Mouse (Mus musculus): ENCODE measurements around the gene Atpaf1. TPM values are rescaled to one million over a fixed set of nuclear protein-coding genes. Genes with fewer than 3 reads are reported as not detected.

Atpaf1 gene
- polyA plus RNA-seq, 1 experiment = 35.7 TPM

DNA sequence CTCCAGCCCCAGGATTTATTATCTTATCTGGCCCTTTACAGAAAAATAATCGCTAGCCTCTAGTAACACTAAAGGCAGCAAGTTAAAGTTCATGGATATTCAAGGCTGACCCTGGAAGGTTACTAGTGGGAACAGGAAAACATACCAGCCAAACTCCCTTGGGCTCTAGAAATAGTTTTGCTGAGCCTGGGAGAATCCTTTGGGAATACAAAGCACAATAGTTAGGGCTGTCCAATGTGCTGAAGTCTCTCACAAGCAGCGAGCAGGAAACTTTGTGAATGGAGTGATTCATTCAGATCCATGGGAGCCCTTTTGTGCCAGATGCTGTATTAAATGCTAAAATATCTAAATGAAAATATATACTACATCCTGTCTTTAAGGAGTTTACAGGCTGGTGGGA is 62.0 kb downstream of the Atpaf1 start:
- Histone ChIP-seq H3K27me3 (ENCODE audit: control insufficient read depth, insufficient read depth, low read length, poor library complexity, severe bottlenecking) (no peaks in the 10 kb centered on the region), H3K4me3 (ENCODE audit: low read depth, low read length) (no peak overlapping the region), H3K4me1 (ENCODE audit: control insufficient read depth, insufficient read depth, low read length) (no peaks in the 10 kb centered on the region), H3K27ac (ENCODE audit: insufficient read depth, low read length) (no peak overlapping the region), H3K36me3 (ENCODE audit: control insufficient read depth, insufficient read depth, low read length, poor library complexity, severe bottlenecking) (peaks cover 2% of the 10 kb centered on the region; the same call in 1 of the 2 replicates), H3K9me3 (replicated peaks; ENCODE audit: control insufficient read depth, insufficient read depth, low read length, poor library complexity, severe bottlenecking) (no peaks in the 10 kb centered on the region), H3K9ac (ENCODE audit: low read depth, poor library complexity, severe bottlenecking) (no peak overlapping the region)
- TF ChIP-seq EP300 (IDR thresholded peaks at IDR 0.05; ENCODE audit: insufficient read depth, low read depth, low read length) (no peak), POLR2A (IDR thresholded peaks at IDR 0.05; ENCODE audit: insufficient read depth, low read length) (no peak), CTCF (IDR thresholded peaks at IDR 0.05; ENCODE audit: low read depth, low read length) (no peak)

DNA sequence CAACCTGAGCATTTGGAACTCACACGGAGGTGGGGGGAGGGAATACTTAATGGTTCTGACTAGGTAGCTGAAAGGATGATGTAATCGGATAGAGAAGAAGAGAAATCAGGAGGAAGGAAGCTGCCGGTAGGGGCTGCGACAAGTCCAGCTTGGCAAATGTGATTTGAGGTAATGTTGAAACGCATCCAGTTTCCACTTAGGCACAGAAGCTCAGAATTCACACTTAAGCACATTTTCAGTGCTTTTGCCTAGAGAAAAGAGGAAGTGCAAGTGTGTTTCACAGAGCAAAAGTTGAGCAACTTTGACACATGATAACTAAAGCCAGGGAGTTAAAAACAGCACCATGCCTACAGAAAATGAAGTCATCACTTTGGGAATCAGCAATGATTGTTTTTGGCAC is 62.8 kb downstream of the Atpaf1 start:
- no peaks in the 10 kb centered on the region for H3K9me3 ChIP-seq (replicated peaks; ENCODE audit: control insufficient read depth, insufficient read depth, low read length, poor library complexity, severe bottlenecking)
- H3K4me3 ChIP-seq (ENCODE audit: low read depth, low read length) = no peak overlapping the region
- no peak overlapping the region for H3K9ac ChIP-seq (ENCODE audit: low read depth, poor library complexity, severe bottlenecking)
- TF ChIP-seq EP300 (IDR thresholded peaks at IDR 0.05; ENCODE audit: insufficient read depth, low read depth, low read length) = no peak
- TF ChIP-seq CTCF (IDR thresholded peaks at IDR 0.05; ENCODE audit: low read depth, low read length) = no peak
- TF ChIP-seq POLR2A (IDR thresholded peaks at IDR 0.05; ENCODE audit: insufficient read depth, low read length) = no peak
- no peaks in the 10 kb centered on the region for H3K4me1 ChIP-seq (ENCODE audit: control insufficient read depth, insufficient read depth, low read length)
- H3K27ac ChIP-seq (ENCODE audit: insufficient read depth, low read length) = no peak overlapping the region
- H3K36me3 ChIP-seq (ENCODE audit: control insufficient read depth, insufficient read depth, low read length, poor library complexity, severe bottlenecking) = peaks cover 2% of the 10 kb centered on the region; the same call in 1 of the 2 replicates
- no peaks in the 10 kb centered on the region for H3K27me3 ChIP-seq (ENCODE audit: control insufficient read depth, insufficient read depth, low read length, poor library complexity, severe bottlenecking)

GRCm38 (mm10) chr4:115848083-115848482 is 63.5 kb downstream of the Atpaf1 start:
- H3K36me3 ChIP-seq (ENCODE audit: control insufficient read depth, insufficient read depth, low read length, poor library complexity, severe bottlenecking) = peaks cover 2% of the 10 kb centered on the region; the same call in 1 of the 2 replicates

GRCm38 (mm10) chr4:115848990-115849677 is 64.5 kb downstream of the Atpaf1 start:
- Histone ChIP-seq H3K27me3 (ENCODE audit: control insufficient read depth, insufficient read depth, low read length, poor library complexity, severe bottlenecking) (no peaks in the 10 kb centered on the region), H3K4me3 (ENCODE audit: low read depth, low read length) (no peak overlapping the region), H3K9ac (ENCODE audit: low read depth, poor library complexity, severe bottlenecking) (no peak overlapping the region), H3K9me3 (replicated peaks; ENCODE audit: control insufficient read depth, insufficient read depth, low read length, poor library complexity, severe bottlenecking) (no peaks in the 10 kb centered on the region), H3K36me3 (ENCODE audit: control insufficient read depth, insufficient read depth, low read length, poor library complexity, severe bottlenecking) (peaks cover 2% of the 10 kb centered on the region; the same call in 1 of the 2 replicates), H3K27ac (ENCODE audit: insufficient read depth, low read length) (no peak overlapping the region), H3K4me1 (ENCODE audit: control insufficient read depth, insufficient read depth, low read length) (no peaks in the 10 kb centered on the region)
- TF ChIP-seq POLR2A (IDR thresholded peaks at IDR 0.05; ENCODE audit: insufficient read depth, low read length) (no peak), EP300 (IDR thresholded peaks at IDR 0.05; ENCODE audit: insufficient read depth, low read depth, low read length) (no peak), CTCF (IDR thresholded peaks at IDR 0.05; ENCODE audit: low read depth, low read length) (no peak)

More at GRCm38 (mm10) chr4:115848083-115848482, 63.5 kb downstream of the Atpaf1 start:
- Histone ChIP-seq H3K27ac (ENCODE audit: insufficient read depth, low read length) (no peak overlapping the region), H3K9ac (ENCODE audit: low read depth, poor library complexity, severe bottlenecking) (no peak overlapping the region), H3K27me3 (ENCODE audit: control insufficient read depth, insufficient read depth, low read length, poor library complexity, severe bottlenecking) (no peaks in the 10 kb centered on the region), H3K9me3 (replicated peaks; ENCODE audit: control insufficient read depth, insufficient read depth, low read length, poor library complexity, severe bottlenecking) (no peaks in the 10 kb centered on the region), H3K4me3 (ENCODE audit: low read depth, low read length) (no peak overlapping the region), H3K4me1 (ENCODE audit: control insufficient read depth, insufficient read depth, low read length) (no peaks in the 10 kb centered on the region)
- TF ChIP-seq EP300 (IDR thresholded peaks at IDR 0.05; ENCODE audit: insufficient read depth, low read depth, low read length) = no peak
- TF ChIP-seq CTCF (IDR thresholded peaks at IDR 0.05; ENCODE audit: low read depth, low read length) = no peak
- no peak for TF ChIP-seq POLR2A (IDR thresholded peaks at IDR 0.05; ENCODE audit: insufficient read depth, low read length)

- H3K4me3 ChIP-seq (ENCODE audit: low read depth, low read length) = no peak overlapping the region
- no peak overlapping the region for H3K9ac ChIP-seq (ENCODE audit: low read depth, poor library complexity, severe bottlenecking)
- H3K27me3 ChIP-seq (ENCODE audit: control insufficient read depth, insufficient read depth, low read length, poor library complexity, severe bottlenecking) = no peaks in the 10 kb centered on the region
- no peak overlapping the region for H3K27ac ChIP-seq (ENCODE audit: insufficient read depth, low read length)
- no peak for TF ChIP-seq POLR2A (IDR thresholded peaks at IDR 0.05; ENCODE audit: insufficient read depth, low read length)
- TF ChIP-seq CTCF (IDR thresholded peaks at IDR 0.05; ENCODE audit: low read depth, low read length) = no peak
- no peak for TF ChIP-seq EP300 (IDR thresholded peaks at IDR 0.05; ENCODE audit: insufficient read depth, low read depth, low read length)
- H3K36me3 ChIP-seq (ENCODE audit: control insufficient read depth, insufficient read depth, low read length, poor library complexity, severe bottlenecking) = peaks cover 2% of the 10 kb centered on the region; the same call in 1 of the 2 replicates
- H3K4me1 ChIP-seq (ENCODE audit: control insufficient read depth, insufficient read depth, low read length) = no peaks in the 10 kb centered on the region
- H3K9me3 ChIP-seq (replicated peaks; ENCODE audit: control insufficient read depth, insufficient read depth, low read length, poor library complexity, severe bottlenecking) = no peaks in the 10 kb centered on the region
Observed at GRCm38 (mm10) chr4:115850111-115850510, 65.5 kb downstream of the Atpaf1 start.

- Histone ChIP-seq H3K4me1 (ENCODE audit: control insufficient read depth, insufficient read depth, low read length) (no peaks in the 10 kb centered on the region), H3K36me3 (ENCODE audit: control insufficient read depth, insufficient read depth, low read length, poor library complexity, severe bottlenecking) (peaks cover 2% of the 10 kb centered on the region; the same call in 1 of the 2 replicates), H3K27me3 (ENCODE audit: control insufficient read depth, insufficient read depth, low read length, poor library complexity, severe bottlenecking) (no peaks in the 10 kb centered on the region), H3K4me3 (ENCODE audit: low read depth, low read length) (no peak overlapping the region), H3K9ac (ENCODE audit: low read depth, poor library complexity, severe bottlenecking) (no peak overlapping the region), H3K9me3 (replicated peaks; ENCODE audit: control insufficient read depth, insufficient read depth, low read length, poor library complexity, severe bottlenecking) (no peaks in the 10 kb centered on the region), H3K27ac (ENCODE audit: insufficient read depth, low read length) (no peak overlapping the region)
- TF ChIP-seq POLR2A (IDR thresholded peaks at IDR 0.05; ENCODE audit: insufficient read depth, low read length) (no peak), EP300 (IDR thresholded peaks at IDR 0.05; ENCODE audit: insufficient read depth, low read depth, low read length) (no peak), CTCF (IDR thresholded peaks at IDR 0.05; ENCODE audit: low read depth, low read length) (no peak)
Observed at GRCm38 (mm10) chr4:115850631-115851030, 66.0 kb downstream of the Atpaf1 start.

Data from ES-Bruce4 (cell line).